Mouse (Mus musculus) G1E (cell line): ENCODE data around the gene Sectm1b. TPM values are rescaled to one million over a fixed set of nuclear protein-coding genes. Genes with fewer than 3 reads are reported as not detected.
"Not testable (repeated sequence)": the region's sequence is repeated elsewhere in the genome, so short reads cannot be mapped to it uniquely, and the experiment has no call there.

Experiments used
- ATAC-seq: 2 replicates; pipeline ENCODE4 v1.8.0; 2016; ENCODE audit warnings: mild to moderate bottlenecking; ENCODE audit not compliant: insufficient number of reproducible peaks, poor library complexity, low FRiP score, severe bottlenecking; ENCODE audit errors: extremely low read depth
- DNase-seq: peaks from one replicate; pipeline ENCODE4 v3.0.0; 2012; ENCODE audit warnings: low spot score
- H3K27me3 ChIP-seq: 2 replicates; pipeline ENCODE4 v1.6.1; 2012; ENCODE audit warnings: mild to moderate bottlenecking, low read length, inconsistent platforms; ENCODE audit not compliant: insufficient read depth
- H3K36me3 ChIP-seq: replicated peaks from 2 replicates; pipeline ENCODE3; 2012; ENCODE audit warnings: mild to moderate bottlenecking, inconsistent platforms
- H3K4me1 ChIP-seq: 2 replicates; pipeline ENCODE4 v1.6.1; 2012; ENCODE audit warnings: low read depth, low read length, inconsistent platforms, mixed read lengths; ENCODE audit not compliant: insufficient read depth
- H3K4me3 ChIP-seq: 2 replicates; pipeline ENCODE4 v1.5.1; 2012; ENCODE audit warnings: low read depth, mild to moderate bottlenecking, inconsistent platforms, low read length, moderate library complexity, mixed read lengths
- H3K9me3 ChIP-seq: replicated peaks from 2 replicates; pipeline ENCODE4 v1.6.1; 2012; ENCODE audit warnings: inconsistent platforms
- CTCF ChIP-seq: IDR thresholded peaks from 2 replicates; pipeline ENCODE4 v1.5.1; 2012; ENCODE audit warnings: low read depth, low read length, inconsistent platforms, mixed read lengths
- GATA1 ChIP-seq: IDR thresholded peaks from 2 replicates; pipeline ENCODE4 v1.6.1; 2012; ENCODE audit warnings: borderline replicate concordance, low read length, inconsistent platforms, mixed read lengths
- GATA2 ChIP-seq: IDR thresholded peaks from 2 replicates; pipeline ENCODE4 v1.6.1; 2012; ENCODE audit warnings: low read depth, low read length, inconsistent platforms, borderline replicate concordance
- POLR2AphosphoS5 ChIP-seq: IDR thresholded peaks from 2 replicates; pipeline ENCODE4 v1.6.1; 2012; ENCODE audit warnings: low read depth, low read length, inconsistent platforms; ENCODE audit not compliant: insufficient replicate concordance
- TAL1 ChIP-seq: conservative IDR thresholded peaks from 2 replicates; pipeline ENCODE4 v1.6.1; 2012; ENCODE audit warnings: low read depth, low read length, inconsistent platforms, mixed read lengths
- polyA plus RNA-seq: library from polyadenylated mRNA; stranded (reverse); fragments of >175 nt; gene quantifications from 2 replicates; pipeline ENCODE4 v1.2.3, GENCODE M21; 2012
- total RNA-seq, 2 experiments: library from RNA; stranded (forward) in 1 of 2; stranded (reverse) in 1 of 2; fragments of 200-1000 nt in 1 of 2; fragments of >200 nt in 1 of 2; fragmentation: Nextera tagmentation in 1 of 2; gene quantifications; 2 replicates each; pipeline ENCODE4 v1.2.3; 2014 to 2017

Gene Sectm1b
- total RNA-seq (2014; fragmentation: Nextera tagmentation) (not detected in 2 replicates), total RNA-seq (2017) (0.16 and 0.23 TPM in 2 replicates), polyA plus RNA-seq (not detected in 2 replicates)

DNA sequence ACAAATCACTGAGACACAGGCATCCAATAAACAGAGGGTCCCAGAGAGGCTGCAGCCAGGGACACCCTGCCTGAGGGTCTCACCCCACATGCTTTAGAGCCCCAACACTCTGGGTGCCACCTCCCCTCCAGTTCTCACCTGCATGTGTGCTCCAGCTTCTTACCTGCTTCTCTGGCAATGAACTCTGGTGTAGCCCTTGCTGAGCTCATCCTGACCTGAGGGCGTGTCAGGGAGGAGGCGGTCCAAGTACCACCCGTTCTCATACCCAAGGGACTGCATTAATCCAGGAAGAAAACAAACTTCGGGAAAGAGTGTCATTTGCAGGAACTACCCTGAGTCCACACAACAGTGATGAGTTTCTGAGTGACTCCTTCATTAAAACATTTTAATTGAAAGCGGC lies at the start of gene Sectm1b:
Sectm1b (minus strand) TSS at position 191 of the 400 bp plus-strand sequence.
- DNase-seq, result no peak
- Histone ChIP-seq H3K9me3 (no peaks in the 10 kb centered on the region), H3K36me3 (no peaks in the 10 kb centered on the region), H3K4me3 (no peak within 1 kb of the TSS), H3K27me3 (peaks cover 34% of the 10 kb centered on the region), H3K4me1 (peaks cover 2% of the 10 kb centered on the region)
- ATAC-seq, result no peak
- TF ChIP-seq TAL1 (no peak), POLR2AphosphoS5 (no peak), GATA1 (no peak), GATA2 (no peak), CTCF (no peak)

DNA sequence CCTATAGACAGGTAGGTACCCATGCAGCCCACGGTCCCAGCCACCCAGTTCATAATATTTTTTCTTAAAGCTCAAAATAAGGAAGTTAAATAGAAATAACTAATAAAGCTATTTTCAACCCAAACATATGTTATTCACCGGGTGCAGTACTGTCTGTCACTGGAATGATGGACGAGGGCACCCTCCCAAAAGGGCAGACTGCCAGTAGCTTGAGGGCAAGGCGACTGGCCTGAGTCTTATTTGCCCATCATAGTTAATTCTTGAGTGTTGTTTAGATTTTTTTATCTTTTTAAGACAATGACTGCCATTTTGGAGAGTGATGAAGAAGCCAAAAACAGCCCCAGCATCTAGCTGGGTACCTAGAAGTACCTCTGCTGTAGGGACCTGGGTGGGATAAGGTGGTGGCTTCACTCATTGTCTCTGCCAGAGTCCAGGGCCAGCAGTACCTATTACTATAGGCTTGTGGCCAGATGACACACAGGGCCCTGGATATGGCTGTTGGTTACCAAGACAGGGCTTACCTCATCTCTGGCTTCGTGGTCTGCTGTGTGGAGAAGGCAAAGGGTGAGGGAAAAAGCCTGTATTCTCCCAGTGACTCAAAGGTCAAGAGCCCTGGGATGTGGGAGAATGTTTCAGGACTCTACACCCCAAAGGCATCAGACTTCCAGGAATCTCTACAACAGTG lies 48.9 kb upstream of the Sectm1b start:
- ATAC-seq (no peak), DNase-seq (no peak)
- H3K36me3 ChIP-seq, result peaks cover 35% of the 10 kb centered on the region
- TF ChIP-seq TAL1 (no peak), GATA2 (no peak), POLR2AphosphoS5 (no peak), GATA1 (no peak), CTCF (no peak)
- peaks cover 21% of the 10 kb centered on the region for H3K4me1 ChIP-seq
- H3K9me3 ChIP-seq, result no peaks in the 10 kb centered on the region
- H3K27me3 ChIP-seq, result peaks cover 18% of the 10 kb centered on the region
- no peak overlapping the region for H3K4me3 ChIP-seq

DNA sequence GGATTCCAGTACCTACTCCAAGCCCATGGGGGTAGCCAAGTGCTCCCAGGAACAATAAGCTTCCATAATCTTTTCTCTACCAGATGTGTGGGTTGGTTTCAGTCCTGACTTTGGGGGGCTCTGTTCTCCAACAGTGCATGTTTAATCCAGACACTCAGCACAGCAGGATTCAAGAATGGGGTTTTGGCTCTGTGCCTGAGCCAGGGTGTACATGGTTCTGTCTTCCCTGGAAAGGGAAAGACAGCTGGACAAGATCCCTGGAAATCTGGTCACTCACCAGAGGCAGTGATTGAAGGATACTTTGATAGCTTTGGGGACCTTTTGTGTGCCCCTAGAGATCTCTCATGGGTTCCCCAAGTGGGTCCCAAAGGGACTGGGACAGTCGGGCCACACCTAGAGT lies 48.2 kb upstream of the Sectm1b start:
- no peaks in the 10 kb centered on the region for H3K9me3 ChIP-seq
- peaks cover 18% of the 10 kb centered on the region for H3K27me3 ChIP-seq
- H3K36me3 ChIP-seq, result peaks cover 29% of the 10 kb centered on the region
- ATAC-seq, result no peak
- H3K4me1 ChIP-seq, result peaks cover 15% of the 10 kb centered on the region
- no peak for TF ChIP-seq GATA1
- no peak for TF ChIP-seq GATA2
- DNase-seq, result no peak
- no peak overlapping the region for H3K4me3 ChIP-seq

DNA sequence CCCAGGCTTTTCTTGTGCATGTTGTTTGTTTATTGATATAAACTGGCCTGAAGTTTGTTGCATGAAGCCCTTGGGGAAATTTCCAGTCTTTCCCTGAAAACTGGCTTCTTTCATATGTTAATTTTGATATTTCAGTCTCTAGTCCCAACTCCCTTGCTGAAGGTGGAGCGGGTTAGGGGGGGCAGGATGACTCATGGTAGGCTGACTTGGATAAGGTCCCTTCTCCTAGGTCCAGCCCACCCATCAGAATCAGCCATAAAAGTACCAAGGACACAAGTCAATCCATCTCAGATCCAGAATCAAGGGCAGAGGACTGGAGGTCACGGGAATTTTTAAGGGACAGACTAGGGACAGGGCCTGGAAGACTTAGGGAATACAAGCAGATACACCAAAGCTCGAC lies 47.7 kb upstream of the Sectm1b start:
- no peaks in the 10 kb centered on the region for H3K9me3 ChIP-seq
- peaks cover 23% of the 10 kb centered on the region for H3K36me3 ChIP-seq
- H3K4me3 ChIP-seq, result no peak overlapping the region
- DNase-seq (no peak), ATAC-seq (no peak)
- peaks cover 10% of the 10 kb centered on the region for H3K4me1 ChIP-seq
- H3K27me3 ChIP-seq, result peaks cover 18% of the 10 kb centered on the region
- no peak for TF ChIP-seq CTCF
- TF ChIP-seq GATA2, result no peak
- TF ChIP-seq GATA1, result no peak
- no peak for TF ChIP-seq TAL1
- no peak for TF ChIP-seq POLR2AphosphoS5

DNA sequence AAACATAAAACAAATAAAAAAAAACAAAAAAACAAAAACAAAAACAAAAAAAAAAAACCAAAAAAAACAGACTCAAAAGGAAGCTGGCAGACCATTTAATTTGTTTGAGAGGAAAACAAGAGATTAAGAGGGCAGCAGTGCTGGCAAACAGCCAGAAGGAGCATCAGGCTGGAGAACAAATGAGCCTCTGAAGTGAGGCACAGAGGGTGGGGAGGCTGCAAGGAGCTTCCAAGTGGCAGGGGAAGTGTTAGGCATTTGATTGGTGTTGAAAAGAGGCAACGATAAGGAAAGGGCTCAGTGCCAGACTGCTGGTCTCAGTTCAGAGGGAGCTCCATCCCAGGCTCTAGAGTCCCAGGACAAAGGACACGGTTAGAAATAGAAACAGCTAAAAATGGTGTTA lies 46.6 kb upstream of the Sectm1b start:
- TF ChIP-seq CTCF (no peak), POLR2AphosphoS5 (no peak), GATA1 (no peak), TAL1 (no peak), GATA2 (no peak)
- DNase-seq (no peak), ATAC-seq (no peak)

DNA sequence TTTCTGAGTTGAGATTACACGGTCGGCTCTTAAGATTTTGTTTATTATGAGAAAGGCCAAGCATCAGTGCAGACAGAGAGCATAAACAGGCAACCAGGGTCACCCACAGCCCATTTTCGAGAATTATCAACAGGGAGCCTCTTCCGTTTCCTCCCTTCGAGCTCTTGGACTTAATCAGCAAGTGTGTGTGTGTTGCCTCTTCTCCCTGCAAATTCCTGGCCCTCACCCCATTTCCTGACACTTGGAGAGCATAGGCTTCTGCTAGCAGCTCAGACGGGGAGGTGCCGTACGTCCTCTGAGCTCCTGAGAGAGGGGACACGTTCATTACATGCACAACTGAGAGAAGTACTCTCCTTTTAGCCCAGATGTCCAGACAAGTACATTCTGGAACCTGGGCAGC lies 44.7 kb upstream of the Sectm1b start:
- DNase-seq, result no peak
- H3K4me1 ChIP-seq, result no peaks in the 10 kb centered on the region
- H3K4me3 ChIP-seq, result no peak overlapping the region
- TF ChIP-seq POLR2AphosphoS5 (no peak), GATA2 (no peak), TAL1 (no peak), CTCF (no peak), GATA1 (no peak)
- ATAC-seq, result no peak
- no peaks in the 10 kb centered on the region for H3K9me3 ChIP-seq
- H3K36me3 ChIP-seq, result peaks cover 7% of the 10 kb centered on the region
- peaks cover 18% of the 10 kb centered on the region for H3K27me3 ChIP-seq

More for the DNA sequence above, 46.6 kb upstream of the Sectm1b start:
- H3K36me3 ChIP-seq, result peaks cover 21% of the 10 kb centered on the region
- H3K27me3 ChIP-seq, result peaks cover 18% of the 10 kb centered on the region
- peaks cover 7% of the 10 kb centered on the region for H3K4me1 ChIP-seq
- no peaks in the 10 kb centered on the region for H3K9me3 ChIP-seq
- H3K4me3 ChIP-seq, result no peak overlapping the region

DNA sequence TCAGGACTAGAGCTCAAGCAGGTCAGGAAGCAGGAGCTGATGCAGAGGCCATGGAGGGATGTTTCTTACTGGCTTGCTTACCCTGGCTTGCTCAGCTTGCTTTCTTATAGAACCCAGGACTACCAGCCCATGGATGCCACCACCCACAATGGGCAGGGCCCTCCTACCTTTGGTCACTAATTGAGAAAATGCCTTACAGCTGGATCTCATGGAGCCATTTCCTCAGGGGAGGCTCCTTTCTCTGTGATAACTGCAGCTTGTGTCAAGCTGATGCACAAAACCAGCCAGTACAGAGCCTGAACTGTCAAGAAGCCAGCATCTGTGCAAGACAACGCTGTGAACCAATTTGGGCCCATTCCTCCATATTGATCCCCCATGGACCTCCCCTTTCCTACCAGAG lies 43.9 kb upstream of the Sectm1b start:
- H3K36me3 ChIP-seq, H3K4me1 ChIP-seq, ATAC-seq, DNase-seq, H3K4me3 ChIP-seq, H3K9me3 ChIP-seq: not testable (repeated sequence)
- peaks cover 22% of the 10 kb centered on the region for H3K27me3 ChIP-seq
